Mouse (Mus musculus): ENCODE measurements around the gene Ocln. TPM values are rescaled to one million over a fixed set of nuclear protein-coding genes. Genes with fewer than 3 reads are reported as not detected.
A peak's percentile ranks its signal among the peaks of the same experiment; 100 is the strongest.
"Not testable (repeated sequence)": the region's sequence is repeated elsewhere in the genome, so short reads cannot be mapped to it uniquely, and the experiment has no call there.

The Ocln gene
- polyA plus RNA-seq, 1 experiment from 2014 or later = 10.0 TPM

- Histone ChIP-seq H3K36me3 (replicated peaks) (peaks cover 19% of the 10 kb centered on the region), H3K4me1 (replicated peaks) (peaks cover 24% of the 10 kb centered on the region), H3K9ac (peak within 1 kb of the TSS; percentile 78), H3K4me3 (replicated peaks) (peak within 1 kb of the TSS; percentile 84), H3K9me3 (replicated peaks) (no peaks in the 10 kb centered on the region), H3K4me2 (peak within 1 kb of the TSS; percentile 80), H3K27ac (replicated peaks) (peak within 1 kb of the TSS; percentile 70), H3K27me3 (no peaks in the 10 kb centered on the region)
- WGBS (ENCODE audit: insufficient replicate concordance) = under 1% methylated on average over 51 of the region's 51 CpGs
- peak; percentile 77 for ATAC-seq (ENCODE audit: insufficient read depth)
These were observed 60.3 kb downstream of the Ocln start, which contains the start of gene Gtf2h2 for GRCm38 (mm10) chr13:100492061-100492787. Gene Gtf2h2, minus strand, starts transcription at chr13:100492579.

DNA sequence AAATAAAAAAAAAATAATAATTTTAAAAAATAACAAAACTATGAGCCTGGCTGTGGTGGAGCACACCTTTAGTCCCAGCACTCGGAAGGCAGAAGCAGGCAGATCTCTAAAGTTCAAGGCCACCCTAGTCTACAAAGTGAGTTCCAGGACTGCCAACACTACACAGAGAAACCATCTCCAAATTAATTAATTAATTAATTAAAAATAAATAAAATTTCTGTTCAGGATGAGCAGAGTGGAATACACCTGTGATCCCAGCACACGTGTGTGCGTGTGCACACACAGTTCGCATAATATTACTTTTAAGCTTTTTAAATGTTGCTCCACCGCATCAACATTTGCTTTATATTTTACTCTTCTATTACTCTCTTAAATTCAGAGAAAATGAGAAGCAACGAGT is 60.9 kb downstream of the Ocln start:
- peak overlapping the region; percentile 70 for H3K27ac ChIP-seq (replicated peaks)
- WGBS (ENCODE audit: insufficient replicate concordance) = 11% methylated on average over 6 of the region's 6 CpGs
- ATAC-seq (ENCODE audit: insufficient read depth) = no peak
- peaks cover 25% of the 10 kb centered on the region for H3K36me3 ChIP-seq (replicated peaks)
- no peaks in the 10 kb centered on the region for H3K27me3 ChIP-seq
- H3K4me1 ChIP-seq (replicated peaks) = peaks cover 24% of the 10 kb centered on the region
- H3K9ac ChIP-seq = peak overlapping the region; percentile 78
- H3K4me2 ChIP-seq = peak overlapping the region; percentile 80
- no peaks in the 10 kb centered on the region for H3K9me3 ChIP-seq (replicated peaks)
- H3K4me3 ChIP-seq (replicated peaks) = peak overlapping the region; percentile 84

DNA sequence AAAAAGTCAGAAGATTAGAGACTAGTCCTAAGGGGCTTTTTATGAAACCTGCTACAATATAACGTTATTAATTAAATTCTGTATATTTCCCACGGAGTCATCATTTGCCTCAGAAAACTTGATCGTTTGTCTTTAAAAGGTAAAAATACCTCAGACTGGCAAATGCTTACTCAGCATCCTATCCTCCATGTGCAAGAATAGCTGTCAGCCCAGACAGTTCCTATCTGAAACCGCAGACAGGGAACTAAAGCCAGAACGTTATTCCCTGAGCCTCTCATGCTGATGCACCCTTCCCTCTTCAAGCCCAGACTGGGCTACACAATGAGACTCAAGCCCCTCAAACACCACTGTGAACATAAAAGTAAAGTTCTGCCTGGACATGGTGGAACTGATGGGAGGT is 62.1 kb downstream of the Ocln start:
- WGBS (ENCODE audit: insufficient replicate concordance) = 61% methylated on average over 5 of the region's 5 CpGs
- Histone ChIP-seq H3K27me3 (no peaks in the 10 kb centered on the region), H3K4me2 (peak overlapping the region; percentile 29; the same call in 1 of the 2 replicates), H3K9me3 (replicated peaks) (no peaks in the 10 kb centered on the region), H3K9ac (no peak overlapping the region), H3K27ac (replicated peaks) (no peak overlapping the region), H3K4me3 (replicated peaks) (no peak overlapping the region), H3K36me3 (replicated peaks) (peaks cover 29% of the 10 kb centered on the region), H3K4me1 (replicated peaks) (peaks cover 24% of the 10 kb centered on the region)
- ATAC-seq (ENCODE audit: insufficient read depth) = no peak

GRCm38 (mm10) chr13:100483610-100484009 is 68.9 kb downstream of the Ocln start:
- H3K4me2 ChIP-seq = no peak overlapping the region
- no peak for ATAC-seq (ENCODE audit: insufficient read depth)
- WGBS (ENCODE audit: insufficient replicate concordance) = 81% methylated on average over 7 of the region's 7 CpGs
- H3K9me3 ChIP-seq (replicated peaks) = no peaks in the 10 kb centered on the region
- H3K4me3 ChIP-seq (replicated peaks) = no peak overlapping the region
- H3K27ac ChIP-seq (replicated peaks) = no peak overlapping the region
- H3K4me1 ChIP-seq (replicated peaks) = no peaks in the 10 kb centered on the region
- peaks cover 48% of the 10 kb centered on the region for H3K36me3 ChIP-seq (replicated peaks)
- no peak overlapping the region for H3K9ac ChIP-seq
- H3K27me3 ChIP-seq = no peaks in the 10 kb centered on the region

GRCm38 (mm10) chr13:100463527-100464222 is 88.8 kb downstream of the Ocln start:
- Histone ChIP-seq H3K36me3 (replicated peaks) (peaks cover 14% of the 10 kb centered on the region), H3K27ac (replicated peaks) (0 out of 2 replicates have a peak overlapping the region, but pooled peaks have one; percentile 14), H3K9ac (no peak overlapping the region), H3K4me1 (replicated peaks) (peaks cover 8% of the 10 kb centered on the region), H3K9me3 (replicated peaks) (no peaks in the 10 kb centered on the region), H3K27me3 (no peaks in the 10 kb centered on the region), H3K4me2 (no peak overlapping the region), H3K4me3 (replicated peaks) (no peak overlapping the region)
- ATAC-seq (ENCODE audit: insufficient read depth) = peak; percentile 81
- WGBS (ENCODE audit: insufficient replicate concordance) = 49% methylated on average over 2 of the region's 2 CpGs

GRCm38 (mm10) chr13:100461336-100461735 is 91.2 kb downstream of the Ocln start:
- Histone ChIP-seq H3K27ac (replicated peaks) (no peak overlapping the region), H3K4me3 (replicated peaks) (no peak overlapping the region), H3K27me3 (no peaks in the 10 kb centered on the region), H3K9me3 (replicated peaks) (no peaks in the 10 kb centered on the region), H3K4me2 (no peak overlapping the region), H3K9ac (no peak overlapping the region), H3K36me3 (replicated peaks) (peaks cover 3% of the 10 kb centered on the region), H3K4me1 (replicated peaks) (peaks cover 8% of the 10 kb centered on the region)
- 67% methylated on average over 3 of the region's 3 CpGs for WGBS (ENCODE audit: insufficient replicate concordance)
- no peak for ATAC-seq (ENCODE audit: insufficient read depth)

- not testable (repeated sequence) for H3K4me1 ChIP-seq (replicated peaks); H3K4me2 ChIP-seq; ATAC-seq (ENCODE audit: insufficient read depth)
These were observed 99.9 kb downstream of the Ocln start, which contains the start of gene Naip1 for GRCm38 (mm10) chr13:100452415-100453127. Gene Naip1, minus strand, starts transcription at chr13:100452869.

DNA sequence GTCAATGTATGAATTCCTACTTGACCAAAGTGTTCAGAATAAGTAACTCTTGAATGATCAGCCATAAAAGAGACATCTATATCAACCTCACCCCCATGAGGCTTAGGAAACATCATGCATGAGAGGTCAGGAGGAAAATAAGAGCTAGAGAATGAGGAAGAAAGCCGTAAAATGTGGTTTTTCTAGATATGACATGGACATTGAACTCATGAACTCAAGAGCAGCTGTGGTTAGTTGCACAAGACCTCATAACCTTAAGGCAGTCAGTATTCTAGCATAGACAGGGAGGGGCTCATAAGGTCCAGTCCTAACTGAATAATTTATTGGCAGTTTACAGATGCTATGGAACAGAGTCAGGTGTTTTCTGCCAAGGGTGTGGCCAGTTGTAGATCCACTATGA is 103.0 kb downstream of the Ocln start:
- H3K36me3 ChIP-seq (replicated peaks) = no peaks in the 10 kb centered on the region
- H3K27ac ChIP-seq (replicated peaks) = no peak overlapping the region
- H3K4me1 ChIP-seq (replicated peaks) = no peaks in the 10 kb centered on the region
- H3K9me3 ChIP-seq (replicated peaks) = no peaks in the 10 kb centered on the region
- H3K27me3 ChIP-seq = no peaks in the 10 kb centered on the region
- H3K4me3 ChIP-seq (replicated peaks) = no peak overlapping the region
- no peak for ATAC-seq (ENCODE audit: insufficient read depth)
- 28% methylated on average over 1 of the region's 1 CpGs for WGBS (ENCODE audit: insufficient replicate concordance)
- no peak overlapping the region for H3K9ac ChIP-seq
- H3K4me2 ChIP-seq = no peak overlapping the region

More at GRCm38 (mm10) chr13:100452415-100453127, 99.9 kb downstream of the Ocln start, which contains the start of gene Naip1:
- WGBS (ENCODE audit: insufficient replicate concordance) = 58% methylated on average over 8 of the region's 8 CpGs
- H3K36me3 ChIP-seq (replicated peaks); H3K27me3 ChIP-seq; H3K9ac ChIP-seq; H3K9me3 ChIP-seq (replicated peaks); H3K27ac ChIP-seq (replicated peaks); H3K4me3 ChIP-seq (replicated peaks): not testable (repeated sequence)

Other genes starting within 250 kb of the Ocln start
- 0.30 and 0.40 TPM in 2 replicates for gene Naip6, start 235.0 kb downstream of the Ocln start, polyA plus RNA-seq (2015; fragmentation: Nextera tagmentation; extraction: Ambion mirVana)
- gene Naip1, start 99.8 kb downstream of the Ocln start, polyA plus RNA-seq (2015; fragmentation: Nextera tagmentation; extraction: Ambion mirVana) = not detected in 2 replicates
- gene Gtf2h2, start 60.1 kb downstream of the Ocln start, polyA plus RNA-seq (2015; fragmentation: Nextera tagmentation; extraction: Ambion mirVana) = 23.6 and 25.5 TPM in 2 replicates
- gene Marveld2, start 64.3 kb upstream of the Ocln start, polyA plus RNA-seq (2015; fragmentation: Nextera tagmentation; extraction: Ambion mirVana) = 7.3 and 8.8 TPM in 2 replicates
- 141 and 145 TPM in 2 replicates for gene Ak6, start 98.3 kb upstream of the Ocln start, polyA plus RNA-seq (2015; fragmentation: Nextera tagmentation; extraction: Ambion mirVana)
- gene Rad17, start 98.3 kb upstream of the Ocln start, polyA plus RNA-seq (2015; fragmentation: Nextera tagmentation; extraction: Ambion mirVana) = 10.4 and 11.9 TPM in 2 replicates
- gene Taf9, start 98.9 kb upstream of the Ocln start, polyA plus RNA-seq (2015; fragmentation: Nextera tagmentation; extraction: Ambion mirVana) = 10.7 and 12.4 TPM in 2 replicates
- 5.1 and 6.2 TPM in 2 replicates for gene Ccdc125, start 117.0 kb upstream of the Ocln start, polyA plus RNA-seq (2015; fragmentation: Nextera tagmentation; extraction: Ambion mirVana)
- 31.9 and 32.1 TPM in 2 replicates for gene Cdk7, start 178.2 kb upstream of the Ocln start, polyA plus RNA-seq (2015; fragmentation: Nextera tagmentation; extraction: Ambion mirVana)
- 83.5 and 107 TPM in 2 replicates for gene Mrps36, start 191.9 kb upstream of the Ocln start, polyA plus RNA-seq (2015; fragmentation: Nextera tagmentation; extraction: Ambion mirVana)
- 26.5 and 31.0 TPM in 2 replicates for gene Cenph, start 223.2 kb upstream of the Ocln start, polyA plus RNA-seq (2015; fragmentation: Nextera tagmentation; extraction: Ambion mirVana)
- 221 and 222 TPM in 2 replicates for gene Ccnb1, start 233.9 kb upstream of the Ocln start, polyA plus RNA-seq (2015; fragmentation: Nextera tagmentation; extraction: Ambion mirVana)

Measured in liver, embryonic 15.5 days (tissue).